Mouse (Mus musculus): Measurements from ENCODE around the gene 1110051M20Rik.

1110051M20Rik gene

DNA sequence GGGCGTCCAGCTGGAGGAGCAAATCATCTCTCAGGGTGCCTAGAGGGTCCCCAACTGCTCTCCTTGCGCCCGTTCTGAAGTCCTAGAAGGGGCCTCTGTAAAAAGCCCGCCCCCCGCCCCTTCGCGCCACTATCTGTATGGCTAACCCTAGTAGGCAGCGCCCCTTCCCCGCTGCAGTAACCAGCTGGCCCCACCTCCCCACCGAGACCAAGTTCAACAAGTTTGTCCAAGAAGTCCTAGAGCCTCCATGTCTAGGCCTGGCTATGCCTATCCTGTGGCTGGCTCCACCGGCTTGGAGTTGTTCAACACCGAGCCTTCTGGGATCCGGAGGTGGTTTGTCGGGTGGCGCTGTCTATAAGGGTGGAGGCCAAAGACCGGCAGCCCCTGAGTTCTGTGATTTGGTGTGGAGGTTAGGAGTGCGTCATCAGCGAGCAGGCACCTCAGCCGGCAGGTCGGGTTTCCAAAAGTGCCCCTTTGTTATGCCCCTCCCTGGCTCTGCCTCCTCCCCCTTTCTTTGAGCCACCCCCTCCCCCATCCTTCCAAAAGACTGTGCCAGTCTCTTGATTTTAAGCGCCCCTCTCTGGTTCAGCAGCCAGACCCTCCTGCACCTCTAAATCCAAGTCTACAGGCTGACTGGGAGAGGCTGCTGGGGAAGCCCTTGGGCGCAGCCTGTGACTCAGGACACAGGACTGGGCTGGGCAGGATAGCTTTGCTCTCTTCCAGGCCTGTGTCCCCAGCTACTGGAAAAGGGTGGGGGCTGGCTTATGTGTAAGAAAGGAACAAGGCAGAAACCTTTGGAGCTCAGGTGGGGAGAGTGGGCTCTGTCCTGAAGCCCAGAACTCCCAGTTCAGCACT is 187.2 kb downstream of the 1110051M20Rik start:
- peak; percentile 74 for DNase-seq

DNA sequence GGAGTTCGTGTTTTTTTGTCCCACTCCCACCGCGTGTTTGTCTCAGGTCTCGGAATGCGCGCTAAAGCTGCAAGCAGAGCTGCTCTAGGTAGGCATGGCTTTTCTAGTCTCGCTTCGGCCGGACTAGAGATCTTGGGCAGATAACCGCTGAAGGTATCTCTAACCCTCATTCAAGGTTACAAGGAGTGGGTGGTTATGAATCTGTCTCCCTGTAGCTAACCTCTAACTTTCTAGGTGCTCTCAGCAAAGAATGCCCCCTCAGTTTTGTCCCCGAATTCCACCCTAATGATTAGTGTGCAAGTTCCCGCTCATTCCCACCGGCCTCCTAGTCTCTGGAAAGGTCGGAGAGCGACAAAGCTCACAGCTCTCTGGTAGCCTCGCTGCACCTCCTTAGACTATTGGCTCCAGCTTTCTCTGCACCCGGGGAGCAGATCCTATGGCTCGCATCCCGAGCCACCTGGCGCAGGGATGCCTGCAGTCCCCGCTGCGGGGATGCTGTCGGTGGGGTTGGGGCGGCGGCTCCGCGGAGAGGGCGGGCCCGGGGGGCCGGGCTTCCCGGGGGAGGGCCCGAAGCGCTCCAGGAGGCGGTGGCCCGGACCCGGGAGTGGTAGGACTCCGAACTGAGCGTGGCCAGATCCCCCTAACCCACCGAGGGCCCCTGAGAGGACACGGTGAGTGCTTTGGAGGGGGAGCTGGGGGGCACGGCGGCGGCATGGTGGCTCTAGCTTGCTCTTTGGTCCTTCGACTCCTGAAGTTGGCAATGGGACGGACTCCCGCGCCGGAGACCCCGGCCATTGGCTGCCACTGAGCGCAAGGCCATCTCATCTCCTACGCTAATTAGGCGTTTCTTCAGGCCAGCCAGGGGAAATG is 188.0 kb downstream of the 1110051M20Rik start:
- DNase-seq = peak; percentile 83

DNA sequence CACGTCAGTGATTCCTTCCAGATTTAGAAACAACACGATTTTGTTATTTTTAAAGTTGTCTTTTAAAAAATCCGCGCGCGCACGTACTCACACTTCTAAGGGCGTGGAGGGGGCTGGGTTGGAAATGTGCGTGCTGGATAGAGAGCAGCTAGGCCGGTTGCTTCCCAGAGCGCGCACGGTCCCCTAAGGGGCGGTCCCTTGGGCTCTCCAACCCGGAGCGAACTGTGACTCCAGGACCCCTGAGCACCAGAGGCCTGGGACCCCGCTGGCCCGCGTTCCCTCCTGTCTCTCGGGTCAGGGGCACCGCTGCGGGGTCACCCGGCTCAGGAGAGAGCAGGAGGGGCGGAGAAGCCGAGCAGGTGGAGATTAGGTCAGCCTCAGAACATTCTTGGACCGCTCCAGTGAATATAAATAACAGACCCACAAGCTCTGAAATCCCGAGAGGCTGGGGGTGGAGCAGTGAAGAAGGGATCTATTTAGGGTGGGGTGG is 188.8 kb downstream of the 1110051M20Rik start, which contains the start of gene Pacsin3:
TSS of gene Pacsin3 (plus strand) at position 294 of the 490 bp plus-strand sequence.
- peak; percentile 80 for DNase-seq

DNA sequence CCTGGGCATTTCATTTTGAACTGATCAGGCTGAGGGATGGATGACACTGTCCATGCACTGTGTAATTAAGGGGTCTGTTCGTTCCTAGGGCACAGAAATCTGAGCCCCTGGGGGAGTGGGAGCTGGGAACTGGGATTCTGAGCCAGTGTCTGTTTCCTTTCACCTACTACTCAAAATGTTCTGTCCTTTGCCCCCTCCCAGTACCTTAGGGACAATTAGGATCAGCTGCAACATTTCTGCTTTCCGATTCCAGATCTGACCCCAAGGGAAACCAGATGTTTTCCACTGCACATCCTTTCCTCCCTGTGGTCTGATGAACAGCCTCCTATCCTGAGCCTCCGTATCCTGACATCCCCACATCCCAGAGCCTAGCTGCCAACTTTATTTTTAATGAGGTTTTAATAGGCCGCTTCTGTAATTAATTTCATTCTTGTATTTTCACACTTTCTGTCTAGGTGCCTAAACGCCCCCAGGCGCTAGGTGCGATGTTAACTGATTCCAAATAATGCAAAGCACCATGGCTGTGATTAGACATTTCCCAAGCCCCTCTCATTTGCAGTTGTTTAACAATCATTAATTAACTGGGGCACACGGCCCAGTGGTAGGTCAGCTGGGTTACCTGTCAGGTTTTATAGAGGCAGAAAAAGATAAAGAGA is 189.7 kb downstream of the 1110051M20Rik start:
- DNase-seq = no peak

DNA sequence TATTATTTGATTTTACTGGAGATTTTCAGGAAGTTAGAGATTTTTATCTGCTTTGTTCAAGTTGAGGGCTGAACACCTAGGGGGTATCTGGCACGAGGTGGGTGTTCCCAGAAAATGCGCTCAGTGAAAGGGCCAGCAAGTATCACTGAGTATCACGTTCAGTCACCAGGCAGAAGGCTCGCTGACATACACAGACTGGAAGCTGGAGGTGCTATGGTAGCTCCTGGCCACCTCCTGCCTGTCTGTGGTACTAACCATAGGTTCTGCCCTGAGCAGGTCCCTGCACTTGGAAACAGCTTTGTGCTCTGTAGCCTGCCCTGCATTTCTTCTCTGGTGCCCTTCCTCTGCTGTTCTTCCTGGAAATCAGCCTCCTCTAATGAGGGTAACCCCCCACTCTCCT is 192.0 kb downstream of the 1110051M20Rik start:
- no peak for DNase-seq

DNA sequence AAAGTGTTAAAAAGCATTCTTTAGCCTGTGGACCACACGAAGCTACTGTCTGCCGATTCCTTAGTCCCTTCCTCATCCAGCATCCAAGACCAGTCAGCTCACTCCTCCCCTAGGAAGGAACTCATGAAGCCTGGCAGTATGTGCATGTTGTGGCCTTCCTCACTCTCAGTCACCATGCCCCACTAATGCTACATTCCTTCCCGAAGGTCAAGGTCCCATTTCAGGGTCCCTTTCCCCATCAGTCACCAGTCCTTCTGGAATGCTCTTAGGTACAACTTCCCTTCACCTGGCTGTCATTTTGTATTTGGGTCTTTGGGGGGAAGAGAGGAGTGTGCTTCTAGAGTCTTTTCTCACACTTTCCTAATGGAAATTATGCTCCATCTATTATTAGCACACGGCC is 192.5 kb downstream of the 1110051M20Rik start:
- no peak for DNase-seq

DNA sequence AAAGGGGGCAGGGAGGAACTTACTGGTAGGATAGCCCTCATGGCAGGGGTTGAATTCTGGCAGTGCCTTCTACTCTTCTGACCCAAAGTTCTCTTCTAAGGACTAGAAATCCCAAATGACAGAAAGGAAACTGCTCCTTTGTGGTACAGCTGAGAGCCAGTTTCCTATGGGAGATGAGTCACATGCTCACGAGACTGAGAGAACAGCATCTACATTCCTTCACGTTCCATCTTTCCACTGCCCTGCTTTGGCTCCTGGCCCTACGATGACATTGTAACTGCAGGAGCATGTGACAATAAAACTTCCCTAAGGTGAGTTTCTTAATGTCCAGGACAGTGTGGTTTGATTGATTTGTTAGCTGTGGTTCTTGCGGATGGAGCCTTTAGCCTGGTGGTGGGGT is 196.1 kb downstream of the 1110051M20Rik start:
- DNase-seq = no peak

DNA sequence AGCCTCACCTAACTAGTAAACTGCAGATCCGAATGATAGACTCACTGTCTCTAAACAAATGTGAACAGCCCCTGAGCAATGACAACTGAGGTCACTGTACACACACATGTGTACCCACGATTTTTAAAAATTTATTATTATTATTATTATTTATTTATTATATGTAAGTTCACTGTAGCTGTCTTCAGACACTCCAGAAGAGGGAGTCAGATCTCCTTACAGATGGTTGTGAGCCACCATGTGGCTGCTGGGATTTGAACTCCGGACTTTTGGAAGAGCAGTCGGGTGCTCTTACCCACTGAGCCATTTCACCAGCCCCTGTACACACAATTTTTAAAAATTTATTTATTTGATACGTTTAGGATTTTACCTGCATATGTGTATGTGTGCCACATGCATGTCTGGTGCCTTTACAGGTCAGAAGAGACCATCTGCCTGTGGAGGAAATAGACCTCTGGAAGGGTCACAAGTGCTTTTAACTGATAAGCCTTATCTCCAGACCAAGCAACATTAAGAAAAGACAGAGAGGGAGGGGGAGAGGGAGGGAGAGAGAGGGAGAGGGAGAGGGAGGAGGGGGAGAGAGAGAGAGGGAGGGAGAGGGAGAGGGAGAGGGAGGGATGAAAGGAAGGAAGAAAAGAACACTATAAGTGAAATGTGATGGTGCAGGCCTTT is 199.8 kb downstream of the 1110051M20Rik start:
- no peak for DNase-seq

DNA sequence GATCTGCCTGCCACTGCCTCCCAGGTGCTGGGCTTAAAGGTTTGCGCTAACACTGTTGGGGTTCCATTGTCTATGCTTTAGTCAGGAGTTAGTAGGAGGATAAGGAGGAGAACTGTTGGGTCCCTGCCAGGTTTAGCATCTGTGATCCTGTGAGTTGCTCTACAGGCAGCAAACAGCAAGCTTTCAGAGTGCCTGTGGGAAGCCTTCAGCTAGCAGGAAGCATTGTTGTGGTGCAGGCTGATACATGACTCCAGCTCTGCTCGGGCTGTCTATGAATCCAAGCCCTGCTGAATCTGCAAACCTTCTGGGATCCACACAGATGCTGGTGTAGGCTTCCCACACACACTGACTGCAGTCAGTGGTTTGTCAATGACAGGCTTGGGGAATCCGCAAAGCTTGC is 201.1 kb downstream of the 1110051M20Rik start:
- DNase-seq = peak; percentile 58

DNA sequence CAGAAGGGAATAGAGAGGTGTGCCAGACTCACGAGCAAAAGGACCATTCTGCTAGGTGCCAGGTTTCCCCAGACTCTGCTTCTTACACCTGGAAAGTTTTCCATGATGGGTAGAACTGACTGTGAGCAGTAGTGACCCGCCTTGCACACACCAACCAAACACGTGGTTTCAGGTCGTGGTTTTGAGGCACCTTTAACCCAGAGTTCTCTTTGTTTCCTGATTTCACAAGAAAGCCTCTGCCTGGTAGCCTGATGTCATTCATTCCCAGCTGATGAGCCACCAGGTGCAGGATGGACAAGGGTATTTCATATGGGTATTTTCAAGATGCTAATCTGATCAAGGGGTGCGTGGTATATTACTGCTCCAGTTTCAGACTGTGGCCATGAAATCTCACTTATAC is 202.0 kb downstream of the 1110051M20Rik start:
- DNase-seq = no peak

DNA sequence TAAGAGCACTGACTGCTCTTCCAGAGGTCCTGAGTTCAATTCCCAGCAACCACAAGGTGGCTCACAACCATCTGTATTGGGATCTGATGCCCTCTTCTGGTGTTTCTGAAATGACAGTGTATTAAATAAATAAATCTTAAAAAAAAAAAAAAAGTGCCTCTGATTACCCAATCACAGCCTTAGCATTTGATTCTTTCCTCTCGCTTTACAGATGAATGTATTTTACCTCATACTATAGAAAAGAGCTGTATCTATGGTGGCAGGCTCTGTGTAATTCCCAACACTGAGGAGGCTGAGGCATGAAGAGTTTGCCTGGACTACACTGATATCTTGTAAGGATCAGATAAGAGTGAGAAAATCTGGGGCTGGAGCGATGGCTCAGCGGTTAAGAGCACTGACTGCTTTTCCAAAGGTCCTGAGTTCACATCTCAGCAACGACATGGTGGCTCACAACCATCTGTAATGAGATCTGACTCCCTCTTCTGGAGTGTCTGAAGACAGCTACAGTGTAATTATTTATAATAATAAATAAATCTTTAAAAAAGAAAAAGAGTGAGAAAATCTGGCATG is 206.9 kb downstream of the 1110051M20Rik start:
- DNase-seq = peak; percentile 47

DNA sequence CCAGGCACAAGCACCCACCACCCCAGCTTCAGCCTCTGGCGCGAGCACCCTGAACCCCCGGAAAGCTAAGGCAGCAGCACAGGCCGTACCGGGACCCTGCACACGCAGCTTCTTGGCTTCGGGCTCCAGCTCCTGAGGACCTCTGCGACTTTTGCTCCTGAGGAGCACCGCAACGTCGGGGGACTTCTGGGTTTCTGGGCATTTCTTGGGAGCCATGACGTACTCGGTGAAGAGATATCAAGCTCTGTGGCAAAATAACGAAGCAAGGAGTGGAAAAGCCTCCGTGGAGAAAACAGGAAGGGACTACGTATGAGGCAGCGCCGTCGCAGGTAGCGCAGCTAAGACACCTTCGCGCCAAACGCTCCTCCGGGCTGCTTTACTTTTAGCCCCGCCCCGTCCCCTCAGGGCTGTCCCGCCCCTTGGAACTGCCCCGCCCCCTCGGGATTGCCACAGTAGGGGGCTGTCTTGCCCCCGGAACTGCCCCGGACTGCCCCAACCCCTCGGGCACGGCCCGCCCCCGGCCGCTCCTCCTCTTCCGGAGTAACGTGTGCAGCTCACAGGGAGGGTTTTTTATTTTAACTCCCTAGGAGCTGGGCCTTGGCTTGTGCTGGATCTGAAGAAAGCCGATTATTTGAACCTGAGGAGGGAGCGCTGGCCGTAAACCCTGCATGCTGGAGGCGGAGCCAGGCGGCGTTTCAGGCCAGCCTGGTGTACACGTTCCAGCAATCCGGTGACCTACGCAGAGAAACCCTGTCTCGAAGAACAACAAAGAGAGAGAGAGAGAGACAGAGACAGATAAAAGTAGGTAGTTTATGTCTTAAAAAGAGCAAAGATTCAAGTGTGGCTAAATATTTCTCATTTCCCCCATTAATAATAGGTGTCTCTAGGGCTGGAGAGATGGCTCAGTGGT is 207.6 kb downstream of the 1110051M20Rik start, which contains the start of gene Ddb2:
TSS of gene Ddb2 (minus strand) at position 382 of the 910 bp plus-strand sequence.
- peak; percentile 93 for DNase-seq

DNA sequence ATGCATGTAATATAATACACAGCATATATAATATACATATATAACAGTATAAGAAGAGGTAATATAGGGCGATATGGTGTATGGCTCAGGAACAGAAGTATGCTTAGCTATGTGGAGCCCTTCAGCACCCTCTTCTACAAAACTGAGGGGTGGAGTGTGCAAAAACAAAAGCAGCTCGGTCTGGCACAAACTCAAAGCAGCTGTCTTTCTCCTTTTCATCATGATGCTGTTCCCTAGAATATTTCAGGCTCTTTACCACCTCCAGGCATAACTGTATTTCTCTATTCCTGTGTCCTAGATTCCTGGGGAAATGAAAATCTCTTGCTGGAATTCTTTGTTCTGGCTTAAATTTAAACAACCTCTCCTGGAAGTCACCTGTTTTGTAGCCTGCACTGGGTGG is 214.8 kb downstream of the 1110051M20Rik start:
- no peak for DNase-seq
